Mouse (Mus musculus): ENCODE results near the gene 1110032F04Rik.

DNA sequence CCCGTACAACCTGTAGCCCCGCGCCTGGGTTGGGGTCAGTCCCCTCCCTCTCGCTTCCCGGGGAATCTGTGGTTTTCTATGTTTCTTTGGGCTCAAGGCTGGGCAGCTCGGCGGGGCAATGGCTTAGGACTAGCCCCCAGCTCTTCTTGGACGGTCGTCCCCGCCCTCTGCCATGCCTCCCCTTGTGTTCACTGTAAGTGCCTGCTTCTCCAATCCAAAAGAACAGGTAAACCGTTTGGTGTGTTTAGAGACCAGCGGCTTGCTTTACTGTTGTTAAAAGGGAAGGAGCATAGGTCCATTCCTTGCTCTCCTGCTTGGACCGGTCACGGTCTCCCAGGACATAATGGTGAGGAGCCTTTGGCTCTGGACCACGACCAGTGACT lies 1.2 kb downstream of the 1110032F04Rik start:
- TF ChIP-seq POLR2A (IDR thresholded peaks at IDR 0.05; ENCODE audit: control insufficient read depth in 1 of 2, insufficient read depth in 1 of 2, low read depth in 1 of 2, low read length in 2 of 2, poor library complexity in 1 of 2): no peak
- TF ChIP-seq NELFE (IDR thresholded peaks at IDR 0.05; ENCODE audit: low read depth, low read length): no peak
- no peak for TF ChIP-seq CTCF (IDR thresholded peaks at IDR 0.05 in 2 of 3, conservative IDR thresholded peaks at IDR 0.05 in 1 of 3; ENCODE audit: control insufficient read depth in 1 of 3, insufficient read depth in 1 of 3, low read depth in 2 of 3, low read length in 3 of 3, poor library complexity in 1 of 3, severe bottlenecking in 1 of 3)
- no peak for TF ChIP-seq MAZ (IDR thresholded peaks at IDR 0.05; ENCODE audit: low read depth, low read length)
- TF ChIP-seq RCOR1 (IDR thresholded peaks at IDR 0.05; ENCODE audit: low read depth, low read length): no peak
- no peak for TF ChIP-seq MYB (IDR thresholded peaks at IDR 0.05; ENCODE audit: low read depth, low read length)
- TF ChIP-seq ZKSCAN1 (IDR thresholded peaks at IDR 0.05; ENCODE audit: low read depth, low read length): no peak
- TF ChIP-seq JUND (IDR thresholded peaks at IDR 0.05; ENCODE audit: low read depth, low read length): no peak
- no peak for TF ChIP-seq USF1 (IDR thresholded peaks at IDR 0.05; ENCODE audit: low read depth, low read length)
- TF ChIP-seq KAT2A (conservative IDR thresholded peaks at IDR 0.05; ENCODE audit: low read depth, low read length): no peak
- no peak for TF ChIP-seq TBP (IDR thresholded peaks at IDR 0.05; ENCODE audit: low read depth, low read length)
- no peak for TF ChIP-seq EP300 (IDR thresholded peaks at IDR 0.05; ENCODE audit: low read depth in 1 of 2, low read length in 2 of 2)
- TF ChIP-seq CHD2 (IDR thresholded peaks at IDR 0.05; ENCODE audit: low read length): no peak
- TF ChIP-seq GATA1 (IDR thresholded peaks at IDR 0.05; ENCODE audit: low read depth, low read length): no peak

Measured in MEL (cell line).